Mouse (Mus musculus): ENCODE measurements around the gene Arhgef28. TPM values are rescaled to one million over a fixed set of nuclear protein-coding genes. Genes with fewer than 3 reads are reported as not detected.

Arhgef28 gene
- total RNA-seq, 2 experiments from 2014 or later = 5.0 to 6.0 TPM

DNA sequence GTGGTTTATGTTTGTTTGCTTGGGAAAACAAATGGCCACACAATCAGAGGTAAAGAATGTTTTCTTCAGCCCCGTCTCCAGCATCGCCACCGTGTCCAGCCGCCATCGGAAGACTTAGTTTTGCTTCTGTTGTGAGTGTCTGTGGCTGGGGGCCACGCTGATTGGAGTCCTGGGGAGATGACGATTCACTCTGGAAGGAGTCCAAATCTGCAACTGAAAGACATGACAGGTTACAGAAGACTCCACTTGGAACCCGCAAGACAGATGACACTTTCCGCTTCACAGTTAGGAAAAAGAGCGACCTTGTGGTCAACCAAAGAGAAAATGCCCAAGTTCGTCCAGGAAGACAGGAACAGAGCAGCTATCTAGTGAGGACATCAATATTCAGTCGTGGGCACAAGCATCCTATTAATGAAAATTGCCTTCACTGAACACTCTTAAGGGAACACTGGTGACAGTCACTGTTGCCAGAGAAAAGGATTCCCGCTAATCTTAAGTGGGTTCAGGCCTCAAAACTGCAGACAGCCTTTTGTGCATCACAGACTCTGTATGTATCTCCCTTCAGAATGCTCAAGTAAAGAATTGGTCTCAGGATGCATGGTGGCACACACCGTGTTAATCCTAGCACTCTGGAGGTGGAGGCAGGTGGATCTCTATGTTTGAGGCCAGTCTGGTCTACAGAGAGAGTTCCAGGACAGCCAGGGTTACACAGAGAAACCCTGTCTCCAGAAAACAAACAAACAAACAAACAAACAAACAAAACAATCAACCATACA, 306.4 kb downstream of the Arhgef28 start:
- no peak for DNase-seq

DNA sequence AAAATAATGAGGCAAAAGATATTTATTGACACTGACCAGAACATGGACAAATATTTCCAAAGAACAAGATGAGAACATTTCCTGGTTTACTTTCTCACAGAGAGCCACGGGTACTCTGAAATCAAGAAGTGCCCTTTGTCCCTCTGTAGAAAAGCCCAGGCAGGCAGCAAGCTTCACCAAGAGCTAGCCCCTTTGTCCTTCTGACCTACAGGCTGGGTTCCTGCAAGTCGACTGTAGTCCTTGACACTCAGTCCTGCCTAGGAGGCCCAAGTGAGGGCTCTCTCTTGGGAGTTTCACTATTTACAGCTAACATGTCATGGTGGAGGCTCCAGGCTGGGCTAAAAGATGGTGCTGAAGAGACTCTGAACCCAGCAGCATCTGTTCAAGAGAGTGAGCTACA, 307.6 kb downstream of the Arhgef28 start:
- no peak for DNase-seq

DNA sequence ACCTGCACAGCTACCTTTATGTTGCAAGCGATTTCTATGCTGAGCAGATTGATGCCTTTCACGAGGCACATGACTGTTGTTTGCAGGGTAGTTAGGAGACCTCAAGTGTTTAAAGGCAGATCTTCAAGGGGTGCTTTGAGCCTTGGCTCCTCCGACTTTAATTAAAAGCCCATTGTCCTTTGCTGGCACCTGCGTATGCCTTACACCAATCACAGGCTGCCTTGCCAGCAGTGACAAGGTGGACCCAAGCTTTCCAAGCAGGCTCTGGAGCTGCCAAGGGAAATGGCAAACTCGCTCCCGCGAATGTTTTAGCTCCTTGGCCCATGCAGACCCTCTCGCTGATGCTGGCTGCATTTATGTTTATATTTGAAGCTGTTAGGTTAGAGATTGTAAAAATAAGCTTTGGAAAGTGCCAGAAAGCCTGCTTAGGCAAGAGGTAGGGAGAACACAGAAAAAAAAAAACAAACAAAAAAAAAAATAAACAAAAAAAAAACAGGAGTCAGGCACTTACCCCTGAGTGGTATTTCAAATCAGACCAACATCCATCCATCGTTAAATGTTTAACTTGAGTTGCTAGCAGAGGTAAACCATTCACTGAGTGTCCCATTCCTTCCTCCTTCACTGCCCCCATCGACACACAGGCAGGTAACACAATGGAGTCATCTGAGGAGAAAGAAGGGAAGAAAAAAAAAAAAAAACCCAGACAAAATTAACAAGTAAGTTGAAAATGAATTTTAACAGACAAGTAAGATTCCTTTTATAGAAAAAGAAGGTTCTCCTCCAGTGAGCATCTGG, 313.0 kb downstream of the Arhgef28 start:
- DNase-seq = no peak

DNA sequence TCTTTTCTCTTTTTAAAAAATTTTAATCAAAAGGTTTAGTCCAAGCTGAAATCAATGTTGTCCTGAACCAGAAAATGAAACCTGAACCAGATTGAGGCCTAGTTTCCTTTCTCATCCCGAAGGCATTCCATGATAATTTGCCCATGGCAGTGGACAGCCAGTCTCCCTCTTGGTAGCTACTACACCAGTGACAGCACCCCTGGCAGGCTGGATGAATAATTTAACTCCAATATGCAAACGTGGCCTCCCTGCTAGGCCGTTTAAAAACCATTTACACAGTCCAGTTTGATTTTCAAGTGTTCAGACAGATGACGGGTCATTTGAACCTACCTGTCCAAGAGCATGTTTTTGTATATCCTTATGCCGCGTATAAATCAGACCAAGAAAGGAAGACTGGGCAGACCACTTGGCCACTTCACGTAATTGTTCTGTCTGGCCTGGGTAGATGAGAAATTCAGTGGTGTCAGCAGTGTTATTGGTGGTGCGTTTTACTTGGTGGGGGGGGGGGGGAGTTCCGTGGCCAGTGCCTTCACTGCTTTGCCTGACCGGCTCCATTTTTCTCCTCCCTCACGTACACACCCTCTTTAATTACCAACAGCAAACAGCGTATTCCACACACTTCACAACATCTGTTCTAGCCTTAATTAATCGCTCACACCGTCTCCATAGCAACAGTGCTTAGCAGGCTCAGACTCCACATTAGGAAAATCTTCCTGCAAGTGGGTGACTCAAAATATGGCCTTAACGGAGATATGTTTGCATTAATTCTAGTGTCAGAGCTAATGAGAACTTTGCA, 314.0 kb downstream of the Arhgef28 start:
- DNase-seq = no peak

DNA sequence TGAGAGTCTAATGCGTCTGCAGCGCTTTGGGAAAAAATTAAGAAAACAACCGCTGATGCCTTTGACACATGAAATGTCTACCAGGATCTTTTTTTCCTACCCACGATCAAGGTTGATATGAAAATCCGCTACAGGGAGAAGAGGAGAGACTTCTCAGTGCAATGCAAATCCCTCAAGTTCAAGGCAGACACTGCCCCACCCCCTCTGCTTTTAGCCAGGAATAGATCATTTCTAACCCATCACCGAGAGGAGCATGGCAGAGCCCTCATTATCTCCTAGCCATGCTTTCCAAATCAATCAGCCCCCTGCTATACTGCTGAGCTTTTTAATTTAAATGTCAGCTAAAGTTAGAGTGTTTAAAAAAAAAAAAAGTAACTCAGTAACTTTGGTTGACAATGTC, 318.2 kb downstream of the Arhgef28 start:
- DNase-seq = no peak

DNA sequence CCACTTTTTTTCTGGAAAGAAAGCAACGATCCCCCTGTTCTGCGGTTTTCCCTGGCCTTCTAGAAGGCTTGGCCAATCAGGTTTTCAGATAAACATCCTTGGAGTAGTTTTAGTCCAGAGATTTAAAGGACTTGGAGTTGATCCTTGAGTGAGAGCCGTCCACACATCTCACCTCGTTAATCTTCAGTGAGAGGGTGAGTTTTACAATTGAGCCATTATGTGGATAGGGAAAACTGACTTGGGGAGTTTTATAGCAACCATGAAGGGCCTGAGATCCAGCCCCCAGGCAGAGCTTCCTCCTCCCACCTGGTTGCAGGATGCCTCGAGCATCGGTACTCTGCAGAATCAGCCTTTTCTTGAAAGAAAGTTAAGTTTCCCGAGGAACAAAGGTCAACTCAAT, 318.7 kb downstream of the Arhgef28 start:
- DNase-seq = no peak

DNA sequence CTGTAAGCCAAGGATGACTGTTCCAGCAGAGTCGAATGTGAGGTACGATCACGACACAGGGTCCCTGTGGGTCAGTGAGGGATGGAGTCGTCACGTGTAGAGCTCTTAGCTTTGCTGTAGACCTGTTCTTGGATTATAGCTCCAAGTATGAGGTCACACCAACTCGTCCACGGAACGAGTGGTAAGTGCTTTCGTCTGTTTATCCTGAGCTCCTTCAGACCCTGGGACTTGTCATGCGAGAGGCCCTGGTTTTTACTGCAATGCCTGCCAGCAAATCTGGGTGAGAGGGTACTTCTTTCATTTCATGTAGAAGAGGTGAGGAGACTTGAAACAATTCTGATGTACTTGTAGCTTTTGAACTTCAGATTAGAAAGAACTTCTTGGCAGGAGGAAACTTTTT, 322.6 kb downstream of the Arhgef28 start:
- no peak for DNase-seq

DNA sequence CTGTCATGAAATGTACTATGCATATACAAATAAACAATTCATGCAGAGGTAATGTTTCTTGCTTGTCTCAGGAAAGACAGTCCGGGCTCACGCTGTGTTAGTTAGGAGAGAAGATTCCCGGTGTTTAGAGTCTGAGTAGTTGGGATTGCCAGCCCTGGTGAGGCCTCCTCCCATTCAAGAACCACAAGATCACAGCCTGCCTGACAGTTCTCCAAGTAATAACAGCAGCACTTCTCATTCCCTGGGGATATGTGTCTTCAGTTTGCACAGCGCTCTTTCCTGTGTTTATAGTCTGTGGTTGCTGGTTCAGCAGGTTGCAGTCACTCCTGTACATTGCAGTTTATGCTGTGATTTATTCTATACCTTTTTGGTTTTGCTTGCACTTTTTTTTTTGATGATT, 329.8 kb downstream of the Arhgef28 start:
- no peak for DNase-seq

DNA sequence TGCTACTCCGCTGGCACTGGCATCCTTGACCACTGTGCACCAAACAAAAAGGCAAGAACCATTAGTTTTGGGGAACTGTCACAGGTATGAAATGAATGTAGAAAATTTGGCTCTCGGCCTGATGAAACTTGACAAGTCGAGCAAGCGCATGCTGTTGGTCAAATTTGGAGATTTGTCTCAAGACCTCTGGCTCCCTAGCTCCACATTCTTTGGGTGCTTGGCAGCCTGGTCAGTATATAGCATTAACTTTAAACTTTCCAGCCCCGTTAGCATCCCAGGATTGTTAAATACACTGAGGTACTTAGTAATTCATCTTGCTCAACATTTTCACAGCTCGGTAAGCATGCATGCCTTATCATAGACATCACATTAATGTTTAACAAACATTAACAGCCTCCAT, 330.2 kb downstream of the Arhgef28 start:
- no peak for DNase-seq

DNA sequence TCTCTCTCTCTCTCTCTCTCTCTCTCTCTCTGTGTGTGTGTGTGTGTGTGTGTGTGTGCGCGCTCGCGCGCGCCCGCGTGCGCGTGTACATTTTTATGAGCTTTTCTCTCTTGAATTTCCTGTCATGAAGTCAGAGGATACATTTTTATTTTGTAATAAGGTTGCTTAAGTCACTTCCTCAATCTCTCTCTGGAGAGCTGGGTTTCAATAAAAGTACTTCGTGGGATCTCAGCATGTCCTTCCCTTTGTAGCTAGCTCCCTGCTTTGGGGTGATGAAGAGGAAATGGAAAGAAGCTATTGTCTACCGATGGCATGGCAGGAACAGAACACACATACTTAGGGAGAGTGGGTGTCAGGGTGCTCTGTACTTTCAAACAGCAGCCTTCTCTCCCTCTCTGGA, 336.8 kb downstream of the Arhgef28 start:
- no peak for DNase-seq

DNA sequence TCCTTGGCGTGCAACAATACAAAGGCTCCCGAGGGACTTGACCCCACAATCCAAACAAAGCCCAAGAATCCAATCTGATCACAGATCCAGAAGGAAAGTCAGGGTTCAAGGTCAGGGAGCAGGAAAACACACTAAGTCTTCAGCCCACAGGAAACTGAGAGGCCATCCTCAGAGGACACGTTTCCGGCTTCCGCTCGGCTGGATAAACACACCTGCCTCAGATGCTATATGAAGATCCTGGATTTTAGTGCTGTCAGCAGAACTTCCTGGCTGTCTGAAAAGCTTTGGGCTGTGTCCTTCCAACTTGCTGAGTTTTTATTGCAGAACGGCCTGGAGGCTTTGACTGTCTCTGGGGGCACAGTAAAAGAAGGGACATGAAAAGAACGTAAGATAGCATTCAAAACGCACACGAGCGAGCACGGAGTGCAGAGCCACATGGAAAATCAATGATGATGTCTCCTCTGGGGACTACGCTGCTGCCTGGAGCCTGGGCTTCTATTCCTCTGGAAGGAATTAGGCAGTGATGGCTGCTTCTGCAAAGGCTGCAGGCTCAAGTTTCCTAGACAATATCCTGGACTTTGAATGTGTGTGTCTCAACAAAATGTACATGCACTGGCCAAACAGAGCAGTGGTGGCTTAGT, 338.8 kb downstream of the Arhgef28 start:
- DNase-seq = no peak

DNA sequence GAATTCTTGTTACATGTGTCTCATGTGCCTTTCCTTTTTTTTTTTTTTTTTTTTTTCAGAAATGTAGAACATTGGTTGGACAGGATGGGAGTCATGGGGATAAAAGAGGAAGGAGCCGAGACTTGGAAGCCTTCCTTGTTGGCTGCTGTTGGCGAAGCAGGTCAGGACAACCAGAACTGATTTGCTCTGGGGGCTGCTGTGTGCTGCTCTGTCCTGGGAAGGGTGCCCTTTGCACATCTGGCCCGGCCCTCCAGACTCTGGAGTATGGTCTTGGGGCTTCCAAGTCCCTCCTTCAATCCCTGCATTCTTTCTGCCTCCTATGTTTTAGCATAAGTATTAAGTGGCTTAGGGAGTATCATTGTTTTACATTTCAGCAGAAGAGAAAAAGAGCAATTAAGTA, 347.2 kb downstream of the Arhgef28 start:
- DNase-seq = peak; percentile 35

DNA sequence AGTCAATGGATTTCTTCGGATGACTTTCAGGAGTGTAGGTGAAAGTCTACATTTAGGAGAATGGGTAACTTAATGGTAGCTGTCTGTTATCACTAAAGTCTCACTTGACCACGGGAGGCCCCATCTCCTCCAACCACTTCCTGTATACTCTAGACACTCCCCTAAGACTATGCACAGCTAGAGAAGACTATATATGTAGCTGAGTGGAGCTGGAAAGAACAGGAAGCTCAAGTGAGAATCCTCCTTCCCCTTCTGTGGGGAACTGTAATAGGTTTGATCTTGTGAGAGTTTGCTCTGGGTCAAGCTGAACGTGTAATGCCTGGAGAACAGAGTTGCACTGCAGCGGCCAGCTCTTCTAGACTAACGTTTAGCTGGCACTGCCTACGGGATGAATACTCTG, 348.4 kb downstream of the Arhgef28 start:
- DNase-seq = no peak

DNA sequence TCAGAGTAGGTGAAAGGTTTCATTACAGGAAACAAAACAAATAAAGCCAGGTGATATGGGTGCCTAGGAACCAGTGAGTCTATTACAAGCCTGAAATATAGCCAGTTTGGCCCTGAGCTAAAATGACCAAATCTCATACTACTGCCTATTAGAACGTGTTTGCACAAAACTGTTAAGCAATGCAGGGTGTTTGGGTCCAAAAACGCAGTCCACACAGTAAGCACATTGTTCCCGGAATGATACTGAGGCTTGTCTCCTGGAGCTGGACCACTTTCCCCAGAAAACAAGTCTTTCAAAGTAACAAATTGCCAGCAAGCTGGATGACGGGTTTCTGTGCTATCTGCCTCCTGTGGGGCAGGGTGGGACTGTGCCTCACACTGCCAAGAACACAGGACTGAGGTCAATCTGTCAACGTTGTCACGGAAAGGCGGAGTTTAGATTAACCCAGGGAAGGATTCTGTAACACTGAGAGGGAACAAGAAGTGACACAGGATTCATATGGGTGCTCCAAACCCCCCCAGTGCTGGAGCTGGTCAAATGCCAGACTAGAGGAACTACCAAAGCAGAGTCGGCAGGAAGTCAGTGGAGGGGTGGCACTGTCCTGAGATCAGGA, 352.8 kb downstream of the Arhgef28 start:
- DNase-seq = no peak

Other genes with a start within 250 kb of the Arhgef28 start
- 1 to 10 TPM; 5.2 to 6.4 TPM for gene Utp15, start 56.6 kb upstream of the Arhgef28 start, total RNA-seq (2021)
- 10 to 100 TPM; 16.0 to 17.3 TPM for gene Ankra2, start 56.6 kb upstream of the Arhgef28 start, total RNA-seq (2021)
- gene Gm21976, start 73.4 kb upstream of the Arhgef28 start, total RNA-seq (2021) = not detected
- gene Btf3, start 110.6 kb upstream of the Arhgef28 start, total RNA-seq (2021) = 100 to 1,000 TPM; 311 to 330 TPM
- gene Foxd1, start 147.8 kb upstream of the Arhgef28 start, total RNA-seq (2021) = under 1 TPM; 0.28 to 0.36 TPM

Measured in gastrocnemius, postnatal 10 days (tissue).